Mouse (Mus musculus) C2C12 (cell line): ENCODE measurements around the gene Etl4.

Experiments
- CTCF ChIP-seq: IDR thresholded peaks from one replicate; pipeline ENCODE4 v1.5.1; 2011; ENCODE audit not compliant: control insufficient read depth, insufficient read depth, insufficient read length
- MAX ChIP-seq: IDR thresholded peaks from one replicate; pipeline ENCODE4 v1.6.1; 2011; ENCODE audit warnings: mild to moderate bottlenecking, control low read depth
- USF1 ChIP-seq: IDR thresholded peaks from one replicate; pipeline ENCODE4 v1.6.1; 2011; ENCODE audit warnings: low read depth, mild to moderate bottlenecking, control low read depth, moderate library complexity

DNA sequence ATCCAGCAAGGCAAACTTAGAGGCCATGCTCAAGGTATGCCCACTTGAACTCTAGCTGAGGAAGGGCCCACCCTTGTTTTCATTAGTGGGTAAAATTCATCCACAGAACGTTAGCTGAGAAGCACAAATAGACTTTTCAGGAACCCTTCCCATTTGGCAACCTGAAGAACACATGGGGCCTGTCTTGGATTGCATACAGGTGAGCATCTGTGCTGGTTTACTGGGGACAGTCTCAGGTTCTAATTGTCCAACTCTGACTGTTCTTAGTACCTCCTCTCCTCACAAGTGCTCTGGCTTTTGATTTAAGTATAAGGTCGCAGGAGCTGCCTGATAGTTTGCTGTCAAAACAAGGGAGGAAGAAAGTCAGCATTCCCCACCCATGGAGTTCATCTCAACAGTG lies 600.5 kb downstream of the Etl4 start:
- TF ChIP-seq CTCF: no peak
- TF ChIP-seq USF1: no peak
- no peak for TF ChIP-seq MAX
